Mouse (Mus musculus): ENCODE measurements around the gene AA986860.

AA986860 gene

GRCm38 (mm10) chr1:130734452-130734851 is 2.7 kb downstream of the AA986860 start:
- in situ Hi-C loops (cut with MboI, MseI) = no loop called here

GRCm38 (mm10) chr1:130734852-130735251 is 3.1 kb downstream of the AA986860 start:
- in situ Hi-C loops (cut with MboI, MseI) = no loop called here

- in situ Hi-C loops (cut with MboI, MseI) = no loop called here
These were observed 5.7 kb downstream of the AA986860 start for GRCm38 (mm10) chr1:130737411-130737881.

DNA sequence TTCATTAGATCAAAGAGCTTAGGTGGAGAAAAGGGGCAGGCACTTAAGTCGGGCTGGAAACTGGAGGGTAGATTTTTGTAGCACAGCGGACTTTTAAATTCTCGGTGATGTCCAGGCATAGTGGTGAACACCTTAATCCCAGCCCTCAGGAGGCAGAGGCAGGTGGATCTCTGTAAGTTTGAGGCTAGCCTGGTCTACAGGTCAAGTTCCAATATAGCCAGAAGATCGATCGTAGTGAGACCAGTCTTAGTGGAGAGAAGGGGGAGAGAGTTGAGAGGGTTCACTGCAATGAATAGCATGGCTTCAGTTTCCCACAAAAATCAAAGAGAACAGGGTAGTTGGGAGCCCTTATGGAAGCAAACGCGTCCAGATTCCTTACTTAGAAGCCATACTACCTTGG is 6.1 kb downstream of the AA986860 start:
- in situ Hi-C loops (cut with MboI, MseI) = no loop called here

GRCm38 (mm10) chr1:130738551-130739106 is 6.9 kb downstream of the AA986860 start:
- in situ Hi-C loops (cut with MboI, MseI) = no loop called here

GRCm38 (mm10) chr1:130739636-130740035 is 7.9 kb downstream of the AA986860 start:
- in situ Hi-C loops (cut with MboI, MseI) = loop anchor here (5.0 kb wide), 1 partner anchor 47 kb away; no protein-coding TSS in a partner anchor

GRCm38 (mm10) chr1:130740227-130740648 is 8.5 kb downstream of the AA986860 start:
- in situ Hi-C loops (cut with MboI, MseI) = loop anchor here (5.0 kb wide), 1 partner anchor 48 kb away; no protein-coding TSS in a partner anchor

DNA sequence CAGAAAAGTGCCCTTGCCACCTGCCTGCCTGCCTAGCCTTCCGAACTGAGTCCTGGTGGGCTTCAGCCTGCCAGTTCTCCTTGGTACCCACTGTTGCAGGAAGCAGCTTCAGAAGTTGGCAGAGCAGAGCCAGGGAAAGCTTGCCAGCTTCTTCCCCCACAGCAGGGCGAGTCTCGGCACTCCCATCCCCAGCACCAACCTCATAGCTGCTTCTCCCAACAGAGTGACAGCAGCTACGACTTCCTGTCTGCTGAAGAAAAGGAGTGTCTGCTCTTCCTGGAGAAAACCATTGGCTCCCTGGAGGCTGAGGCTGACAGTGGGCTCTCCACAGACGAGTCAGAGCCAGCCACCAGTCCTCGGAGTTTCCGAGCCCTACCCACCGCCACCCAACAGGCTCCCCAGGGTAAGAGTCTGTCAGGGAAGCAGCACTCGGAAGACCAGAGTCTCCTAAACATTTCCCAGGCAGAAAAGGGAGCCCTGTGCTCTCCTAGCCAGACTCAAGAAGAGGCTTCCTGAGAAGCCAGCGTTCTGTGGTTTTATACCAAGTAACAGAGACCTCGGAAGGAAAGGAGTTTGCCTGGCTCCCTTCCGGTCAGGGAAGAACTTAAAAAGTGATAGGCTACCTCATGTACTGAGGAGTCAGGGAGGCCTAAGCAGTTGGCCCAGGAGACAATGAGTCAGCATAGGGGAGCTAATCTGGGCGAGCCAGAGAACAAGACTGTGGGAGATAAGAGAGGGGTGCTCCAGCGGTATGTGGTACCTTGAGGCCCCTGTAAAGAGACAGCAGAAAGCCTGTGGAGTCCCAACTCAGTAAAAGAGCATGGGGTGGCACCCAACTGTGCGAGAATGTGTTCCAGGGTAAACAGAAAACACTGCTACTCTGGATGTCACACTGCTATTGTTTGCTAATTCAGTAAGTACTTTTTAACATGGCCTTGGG is 9.3 kb downstream of the AA986860 start:
- in situ Hi-C loops (cut with MboI, MseI) = loop anchor here (5.0 kb wide), 1 partner anchor 49 kb away; no protein-coding TSS in a partner anchor

- in situ Hi-C loops (cut with MboI, MseI) = loop anchor here (5.0 kb wide), 1 partner anchor 50 kb away; no protein-coding TSS in a partner anchor
These were observed 10.4 kb downstream of the AA986860 start for GRCm38 (mm10) chr1:130742201-130742600.

- in situ Hi-C loops (cut with MboI, MseI) = loop anchor here (5.0 kb wide), 1 partner anchor 51 kb away; no protein-coding TSS in a partner anchor
These were observed 12.0 kb downstream of the AA986860 start for GRCm38 (mm10) chr1:130743775-130744174.

DNA sequence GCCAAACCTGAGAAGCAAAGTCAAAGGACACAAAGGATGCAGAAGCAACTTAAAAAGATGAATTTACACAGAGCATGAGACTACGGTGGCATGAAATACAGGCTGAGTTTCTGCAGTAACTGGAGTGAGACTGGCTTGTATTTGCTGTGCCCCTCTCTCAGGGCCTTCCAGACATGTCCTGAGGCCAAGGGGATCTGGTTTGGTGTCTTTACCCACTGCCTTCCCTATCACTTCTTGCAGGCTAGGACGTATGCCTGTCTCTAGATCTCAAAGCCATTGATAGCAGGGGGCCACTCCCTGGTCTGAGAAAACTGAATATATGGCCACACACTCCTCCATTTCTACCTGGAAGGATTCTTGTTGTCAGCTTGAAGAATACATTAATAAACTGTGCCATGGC is 12.4 kb downstream of the AA986860 start:
- in situ Hi-C loops (cut with MboI, MseI) = loop anchor here (5.0 kb wide), 1 partner anchor 52 kb away; no protein-coding TSS in a partner anchor

GRCm38 (mm10) chr1:130744961-130745360 is 13.2 kb downstream of the AA986860 start:
- in situ Hi-C loops (cut with MboI, MseI) = loop anchor here (5.0 kb wide), 1 partner anchor 53 kb away; no protein-coding TSS in a partner anchor

- in situ Hi-C loops (cut with MboI, MseI) = no loop called here
These were observed 13.8 kb downstream of the AA986860 start for GRCm38 (mm10) chr1:130745591-130745990.

- in situ Hi-C loops (cut with MboI, MseI) = no loop called here
These were observed 15.0 kb downstream of the AA986860 start for GRCm38 (mm10) chr1:130746819-130747218.

- in situ Hi-C loops (cut with MboI, MseI) = no loop called here
These were observed 27.9 kb downstream of the AA986860 start for GRCm38 (mm10) chr1:130759689-130760088.

DNA sequence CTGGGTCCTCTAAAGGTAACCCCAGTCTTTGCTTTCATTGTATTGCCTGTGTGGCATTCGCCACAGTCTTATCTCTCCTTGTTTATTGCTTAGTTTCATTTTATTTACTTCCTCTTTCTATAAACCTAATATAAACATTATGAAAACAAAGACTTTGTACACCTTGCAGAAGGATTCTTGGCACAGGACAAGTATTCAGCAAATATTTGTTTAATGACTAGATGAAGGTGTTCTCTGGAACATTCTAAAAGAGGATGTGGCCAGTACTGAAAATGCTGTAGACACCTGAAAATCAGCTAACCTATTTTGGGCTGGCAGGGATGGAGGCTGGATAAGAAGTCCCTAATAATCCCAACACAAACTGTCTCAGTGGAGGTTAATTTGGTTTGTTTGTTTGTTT is 29.8 kb downstream of the AA986860 start:
- in situ Hi-C loops (cut with MboI, MseI) = no loop called here

- in situ Hi-C loops (cut with MboI, MseI) = no loop called here
These were observed 30.4 kb downstream of the AA986860 start for GRCm38 (mm10) chr1:130762045-130762760.

DNA sequence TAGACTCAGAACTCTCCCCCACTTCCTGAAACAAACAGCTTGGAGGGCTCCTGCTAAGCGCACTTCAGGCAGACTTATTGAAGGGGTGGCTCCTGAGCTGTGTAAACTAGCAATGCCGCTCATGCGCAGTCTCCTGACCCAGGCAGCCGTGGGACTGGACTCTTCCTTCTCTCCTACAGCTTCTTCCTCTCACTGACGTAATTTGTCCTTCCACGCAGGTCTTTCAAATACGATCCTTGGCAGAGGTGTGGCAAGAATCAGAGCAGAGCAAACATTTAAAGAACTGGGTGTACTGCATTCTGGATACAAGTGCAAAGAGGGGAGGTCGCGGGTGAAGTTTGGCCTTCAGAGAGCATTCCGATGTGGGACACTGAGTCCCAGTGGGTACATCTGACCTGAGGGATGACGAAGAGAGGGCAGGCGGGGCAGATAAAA is 32.3 kb downstream of the AA986860 start:
- in situ Hi-C loops (cut with MboI, MseI) = no loop called here

DNA sequence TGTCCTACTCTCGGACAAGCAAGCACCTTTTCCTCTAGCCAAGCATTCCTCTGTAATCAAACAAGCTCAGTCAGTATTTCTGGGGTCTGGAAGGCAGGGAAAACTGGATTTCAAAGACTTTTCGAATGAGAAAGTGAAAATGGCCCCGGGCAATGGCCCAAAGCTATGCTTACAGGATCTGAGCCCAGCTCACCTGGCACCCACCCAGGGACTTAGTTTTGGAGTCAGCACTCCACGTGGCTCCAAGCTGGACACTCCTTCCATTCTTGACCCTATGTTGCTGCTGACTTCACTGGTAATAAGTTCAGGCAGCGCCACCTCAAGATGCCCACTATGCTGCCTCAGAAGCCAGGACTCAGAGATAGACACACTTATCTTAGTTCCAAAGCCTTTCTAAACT is 35.3 kb downstream of the AA986860 start:
- in situ Hi-C loops (cut with MboI, MseI) = no loop called here

- in situ Hi-C loops (cut with MboI, MseI) = no loop called here
These were observed 38.1 kb downstream of the AA986860 start for GRCm38 (mm10) chr1:130769925-130770324.

DNA sequence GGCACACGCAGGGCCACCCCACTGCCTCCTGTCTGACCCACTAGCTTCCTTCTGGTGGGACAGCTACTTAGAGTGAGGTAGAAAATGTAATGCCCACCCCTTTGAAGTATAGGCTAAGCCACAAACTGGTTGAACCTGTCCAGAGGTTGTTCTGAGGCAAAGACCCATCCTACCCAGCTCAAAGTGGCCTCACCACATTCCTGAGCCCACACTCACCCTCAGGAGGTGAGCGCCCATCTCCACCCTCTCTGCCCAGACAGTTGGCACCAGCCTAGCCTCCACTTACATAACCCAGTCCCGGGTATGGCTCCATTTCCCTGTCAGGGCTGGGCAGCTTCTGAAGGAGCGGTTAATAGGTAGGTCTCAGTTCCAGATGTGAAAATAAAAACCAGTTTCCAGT is 38.7 kb downstream of the AA986860 start:
- in situ Hi-C loops (cut with MboI, MseI) = no loop called here
